Mouse (Mus musculus) limb, embryonic 11.5 days (tissue): Measurements from ENCODE around the gene Dmac2. TPM values are rescaled to one million over a fixed set of nuclear protein-coding genes. Genes with fewer than 3 reads are reported as not detected.

ENCODE experiments used
- ATAC-seq: fragments of 200-750 bp; cut with Nextera tagmentation; 2 replicates; pipeline ENCODE4 v1.8.0; 2017; ENCODE audit warnings: low read depth; ENCODE audit not compliant: insufficient number of reproducible peaks, low FRiP score, low TSS enrichment
- DNase-seq: peaks from one replicate; pipeline ENCODE4 v3.0.0-alpha.2; 2015; ENCODE audit warnings: low spot score
- H3K27ac ChIP-seq: fragments of 300-500 bp; sonication (generic); replicated peaks from 2 replicates; pipeline ENCODE4 v1.5.1; 2014; ENCODE audit warnings: low read depth, mild to moderate bottlenecking, low read length
- H3K27me3 ChIP-seq: fragments of 300-500 bp; sonication (generic); 2 replicates; pipeline ENCODE4 v1.6.1; 2014; ENCODE audit warnings: mild to moderate bottlenecking, low read length, mixed read lengths; ENCODE audit not compliant: control insufficient read depth, insufficient read depth
- H3K36me3 ChIP-seq: fragments of 300-500 bp; sonication (generic); 2 replicates; pipeline ENCODE4 v1.6.1; 2014; ENCODE audit warnings: mild to moderate bottlenecking, low read length, moderate library complexity, mixed read lengths; ENCODE audit not compliant: control insufficient read depth, insufficient read depth
- H3K4me1 ChIP-seq: fragments of 300-500 bp; sonication (generic); 2 replicates; pipeline ENCODE4 v1.6.1; 2014; ENCODE audit warnings: low read length, mixed read lengths; ENCODE audit not compliant: control insufficient read depth, insufficient read depth
- H3K4me2 ChIP-seq: fragments of 300-500 bp; sonication (generic); 2 replicates; pipeline ENCODE4 v1.6.1; 2014; ENCODE audit warnings: low read depth, mild to moderate bottlenecking, moderate library complexity; ENCODE audit not compliant: severe bottlenecking
- H3K4me3 ChIP-seq: fragments of 300-500 bp; sonication (generic); 2 replicates; pipeline ENCODE4 v1.5.1; 2014; ENCODE audit warnings: low read depth, low read length
- H3K9ac ChIP-seq: fragments of 300-500 bp; sonication (generic); 2 replicates; pipeline ENCODE4 v1.6.1; 2014; ENCODE audit warnings: mild to moderate bottlenecking, low read length
- H3K9me3 ChIP-seq: fragments of 300-500 bp; sonication (generic); 2 replicates; pipeline ENCODE4 v1.6.1; 2016; ENCODE audit warnings: low read length; ENCODE audit not compliant: control insufficient read depth
- WGBS: fragments of 180-500 bp; shearing (Covaris S2); extraction: QIAGEN DNeasy Blood & Tissue Kit; methylation state at CpG from one replicate; pipeline ENCODE4 v1.1.7; 2014; 5-methylcytosine and 5-hydroxymethylcytosine counted together
- polyA plus RNA-seq: library from polyadenylated mRNA; unstranded; fragments of >200 nt; fragmentation: Nextera tagmentation; extraction: Ambion mirVana; gene quantifications from 2 replicates; pipeline ENCODE4 v1.2.1, GENCODE M21; 2014

Gene Dmac2
- polyA plus RNA-seq, 1 experiment from 2014 or later: 36.9 TPM

DNA sequence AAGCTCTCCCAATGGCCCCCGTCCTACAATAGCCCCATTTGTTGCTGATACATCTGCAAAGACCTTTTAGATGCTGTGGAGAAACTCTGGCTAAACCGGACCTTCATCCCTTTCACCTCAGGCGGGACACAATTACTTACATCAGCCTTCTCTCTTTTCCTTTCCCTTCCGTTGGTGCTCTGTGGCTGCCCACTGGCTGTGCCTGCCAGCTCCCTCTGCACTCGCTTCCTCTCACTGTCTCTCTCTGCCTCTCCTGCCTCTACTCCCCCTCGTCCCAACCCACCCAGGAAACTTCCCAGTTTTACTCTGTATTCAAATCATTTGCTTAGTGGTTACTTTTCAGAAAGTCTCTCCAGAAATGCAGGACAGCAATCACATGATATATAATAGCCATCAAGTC is 9.2 kb upstream of the Dmac2 start:
- no peak overlapping the region for H3K4me2 ChIP-seq
- DNase-seq: no peak

DNA sequence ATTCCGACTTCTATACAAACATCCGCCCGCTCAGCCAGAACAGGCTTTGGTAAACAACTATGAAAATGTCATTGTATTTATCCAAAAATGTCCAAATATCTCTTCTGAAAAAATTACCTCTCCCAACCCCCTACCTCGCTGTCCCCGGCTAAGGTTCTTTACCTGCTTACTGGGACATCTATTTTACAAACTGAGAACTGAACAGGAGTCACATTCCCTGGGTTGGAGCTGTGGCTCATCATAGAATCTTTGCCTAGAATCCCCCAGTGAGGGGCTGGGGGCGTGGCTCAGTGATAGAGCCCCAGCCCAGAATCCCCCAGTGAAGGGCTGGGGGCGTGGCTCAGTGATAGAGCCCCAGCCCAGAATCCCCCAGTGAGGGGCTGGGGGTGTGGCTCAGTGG is 7.7 kb upstream of the Dmac2 start:
- Histone ChIP-seq H3K27me3 (no peaks in the 10 kb centered on the region), H3K4me2 (no peak overlapping the region), H3K9me3 (no peaks in the 10 kb centered on the region), H3K4me3 (no peak overlapping the region), H3K27ac (no peak overlapping the region), H3K9ac (no peak overlapping the region), H3K4me1 (no peaks in the 10 kb centered on the region), H3K36me3 (no peaks in the 10 kb centered on the region)
- DNase-seq: no peak
- WGBS: 56% methylated on average over 7 of the region's 7 CpGs
- ATAC-seq: no peak

More for the DNA sequence above, 9.2 kb upstream of the Dmac2 start:
- Histone ChIP-seq H3K27ac (no peak overlapping the region), H3K9me3 (no peaks in the 10 kb centered on the region), H3K4me1 (no peaks in the 10 kb centered on the region), H3K27me3 (no peaks in the 10 kb centered on the region), H3K9ac (no peak overlapping the region), H3K4me3 (no peak overlapping the region), H3K36me3 (no peaks in the 10 kb centered on the region)
- 45% methylated on average over 6 of the region's 6 CpGs for WGBS
- ATAC-seq: no peak

DNA sequence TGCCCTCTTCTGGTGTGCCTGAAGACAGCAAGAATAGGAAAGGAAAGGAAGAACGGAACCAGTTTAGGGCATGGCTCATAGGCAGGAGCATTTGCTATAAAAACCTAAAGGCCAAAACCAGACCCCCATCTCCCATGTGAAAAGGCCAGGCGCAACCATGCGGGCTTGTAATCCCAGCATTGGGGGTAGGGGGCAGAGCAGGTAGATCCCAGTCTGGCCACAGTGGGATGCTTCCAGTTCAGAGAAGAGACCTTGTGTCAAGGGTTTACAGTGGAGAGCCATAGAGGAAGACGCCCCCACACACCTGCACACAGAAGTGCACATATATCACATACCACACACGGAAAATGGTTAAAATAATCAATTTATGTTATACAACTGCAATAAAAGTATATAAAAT is 5.1 kb upstream of the Dmac2 start:
- no peak overlapping the region for H3K4me2 ChIP-seq
- no peak overlapping the region for H3K4me3 ChIP-seq
- no peaks in the 10 kb centered on the region for H3K9me3 ChIP-seq
- H3K27ac ChIP-seq: no peak overlapping the region
- H3K4me1 ChIP-seq: no peaks in the 10 kb centered on the region
- H3K27me3 ChIP-seq: no peaks in the 10 kb centered on the region
- H3K36me3 ChIP-seq: no peaks in the 10 kb centered on the region
- ATAC-seq (no peak), DNase-seq (no peak)
- WGBS: 91% methylated on average over 5 of the region's 5 CpGs
- no peak overlapping the region for H3K9ac ChIP-seq

DNA sequence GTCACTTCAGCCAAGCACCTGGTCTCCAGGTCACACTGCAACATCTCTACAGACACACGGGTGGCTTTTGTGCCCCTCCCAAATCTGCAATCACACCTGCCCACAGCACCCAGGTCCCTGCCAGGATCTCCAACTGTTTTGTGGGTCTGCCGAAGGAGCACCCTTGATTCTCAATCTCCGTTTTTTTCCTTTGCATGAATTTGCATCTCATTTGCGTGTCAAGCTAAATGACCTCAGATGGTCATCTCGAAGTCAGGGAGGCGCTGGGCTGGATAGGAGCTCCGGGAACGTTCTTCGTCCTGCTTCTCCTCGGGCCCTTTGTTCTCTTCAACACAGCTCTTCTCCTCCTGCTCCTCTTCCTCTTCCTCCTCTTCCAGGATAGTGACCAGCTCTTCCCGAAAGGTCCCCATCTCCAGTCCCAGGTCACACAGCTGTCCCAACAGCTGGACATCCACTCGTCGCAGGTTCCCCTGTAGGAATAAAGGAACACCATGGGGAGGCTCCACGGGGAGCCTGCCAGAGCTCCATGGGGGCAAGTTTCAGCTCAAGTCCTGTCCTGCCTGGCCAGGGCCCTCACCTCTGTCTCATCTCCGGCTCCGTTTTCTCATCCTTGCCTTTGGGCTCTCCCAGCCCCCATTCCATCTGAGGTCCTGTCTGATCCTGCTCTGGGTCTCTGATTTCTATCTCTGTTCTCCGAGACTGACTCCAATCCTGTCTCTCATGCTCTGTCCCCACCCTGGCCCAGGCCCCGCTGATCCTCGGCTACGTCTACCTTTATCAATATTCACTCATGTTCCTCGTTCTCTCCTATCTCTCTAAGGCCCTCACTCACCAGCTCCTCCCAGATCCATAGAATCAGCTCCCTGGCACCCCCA is 4.1 kb upstream of the Dmac2 start:
- no peak for DNase-seq
- no peaks in the 10 kb centered on the region for H3K9me3 ChIP-seq
- H3K36me3 ChIP-seq: no peaks in the 10 kb centered on the region
- no peaks in the 10 kb centered on the region for H3K27me3 ChIP-seq
- H3K4me2 ChIP-seq: no peak overlapping the region
- ATAC-seq: no peak
- WGBS: 74% methylated on average over 21 of the region's 21 CpGs
- 0 out of 2 replicates have a peak, but pooled peaks cover 3% of the 10 kb centered on the region for H3K4me1 ChIP-seq
- no peak overlapping the region for H3K27ac ChIP-seq
- no peak overlapping the region for H3K4me3 ChIP-seq
- H3K9ac ChIP-seq: no peak overlapping the region

DNA sequence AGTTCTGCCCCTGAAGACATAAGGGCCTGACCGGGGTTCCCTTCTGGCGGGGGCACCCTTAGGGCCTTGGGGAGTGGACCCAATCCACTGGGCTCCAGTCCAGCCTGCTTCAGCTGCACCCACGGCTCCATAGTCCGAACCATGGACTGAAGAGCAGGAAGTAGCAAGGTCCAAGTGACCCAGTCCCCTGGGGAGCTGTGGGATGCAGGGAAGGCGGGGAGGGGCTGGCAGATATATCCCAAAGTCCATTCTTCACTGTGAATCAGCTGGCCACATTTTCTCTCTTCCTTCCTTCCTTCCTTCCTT is 3.6 kb upstream of the Dmac2 start, which contains the start of gene Erich4:
Gene Erich4, minus strand, starts transcription at position 187 of the 306 bp plus-strand sequence.
- Histone ChIP-seq H3K9me3 (no peaks in the 10 kb centered on the region), H3K9ac (no peak within 1 kb of the TSS), H3K36me3 (no peaks in the 10 kb centered on the region), H3K4me3 (no peak within 1 kb of the TSS), H3K27ac (no peak within 1 kb of the TSS), H3K4me1 (0 out of 2 replicates have a peak, but pooled peaks cover 3% of the 10 kb centered on the region), H3K4me2 (no peak within 1 kb of the TSS), H3K27me3 (no peaks in the 10 kb centered on the region)
- ATAC-seq (no peak), DNase-seq (no peak)
- WGBS: 85% methylated on average over 5 of the region's 5 CpGs

DNA sequence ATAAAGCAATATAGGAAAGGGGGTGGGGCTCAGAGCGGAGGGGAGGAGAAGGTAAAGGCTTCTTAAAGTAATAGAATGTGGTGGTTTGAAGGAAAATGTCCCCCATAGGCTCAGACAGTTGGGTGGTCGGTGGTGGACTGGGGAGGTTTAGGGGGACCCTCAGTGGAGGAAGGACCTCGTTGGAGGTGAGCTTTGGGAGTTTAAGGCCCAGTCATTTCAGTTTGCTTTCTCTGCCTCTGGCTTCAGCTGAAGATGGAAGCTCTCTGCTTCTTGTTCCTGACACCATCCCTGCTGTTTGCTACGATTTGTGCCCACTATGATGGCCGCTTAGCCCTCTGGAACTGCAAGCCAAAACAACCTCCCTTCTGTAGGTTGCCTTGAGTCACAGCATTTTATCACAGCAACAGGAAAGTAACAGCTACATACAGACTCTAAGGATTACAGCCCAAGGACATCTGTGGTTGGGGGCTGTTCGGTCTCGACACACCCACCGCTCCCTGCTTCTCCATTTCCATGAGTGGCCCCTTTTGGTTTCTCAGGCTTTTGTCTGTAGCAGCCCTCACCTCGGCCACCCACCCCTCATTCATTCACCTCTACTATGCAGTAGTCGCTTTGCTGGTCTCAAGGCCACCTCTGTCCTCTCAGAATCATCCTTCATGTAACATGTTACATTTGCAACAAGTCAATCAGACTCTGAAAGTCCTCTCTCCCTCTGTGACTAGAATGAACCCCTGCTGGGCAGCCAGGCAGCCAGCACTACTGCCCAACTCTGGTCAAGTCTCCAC is 1.6 kb upstream of the Dmac2 start:
- Histone ChIP-seq H3K36me3 (0 out of 2 replicates have a peak, but pooled peaks cover 3% of the 10 kb centered on the region), H3K9ac (no peak overlapping the region), H3K4me2 (no peak overlapping the region), H3K9me3 (no peaks in the 10 kb centered on the region), H3K27me3 (no peaks in the 10 kb centered on the region), H3K4me1 (0 out of 2 replicates have a peak, but pooled peaks cover 3% of the 10 kb centered on the region), H3K4me3 (no peak overlapping the region), H3K27ac (no peak overlapping the region)
- ATAC-seq: no peak
- WGBS: 81% methylated on average over 10 of the region's 10 CpGs
- no peak for DNase-seq

DNA sequence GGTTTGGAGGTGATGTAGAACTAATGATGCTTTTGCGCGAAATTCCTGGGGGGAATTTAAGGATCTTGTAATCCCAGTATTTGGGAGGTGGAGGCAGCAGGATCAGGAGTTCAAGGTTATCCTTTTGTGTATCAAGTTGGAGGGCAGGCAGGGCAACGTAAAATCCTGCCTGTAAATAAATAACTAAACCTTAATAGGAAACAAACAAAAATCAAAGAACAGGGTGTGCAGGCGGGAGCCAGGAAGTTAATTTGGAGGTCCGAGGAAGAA is 443 bp downstream of the Dmac2 start:
- Histone ChIP-seq H3K4me2 (peak overlapping the region; percentile 50), H3K9me3 (no peaks in the 10 kb centered on the region), H3K27ac (no peak overlapping the region), H3K4me1 (0 out of 2 replicates have a peak, but pooled peaks cover 3% of the 10 kb centered on the region), H3K36me3 (0 out of 2 replicates have a peak, but pooled peaks cover 3% of the 10 kb centered on the region), H3K4me3 (peak overlapping the region; percentile 52), H3K9ac (peak overlapping the region; percentile 53), H3K27me3 (no peaks in the 10 kb centered on the region)
- 19% methylated on average over 5 of the region's 5 CpGs for WGBS
- no peak for DNase-seq
- ATAC-seq: no peak

DNA sequence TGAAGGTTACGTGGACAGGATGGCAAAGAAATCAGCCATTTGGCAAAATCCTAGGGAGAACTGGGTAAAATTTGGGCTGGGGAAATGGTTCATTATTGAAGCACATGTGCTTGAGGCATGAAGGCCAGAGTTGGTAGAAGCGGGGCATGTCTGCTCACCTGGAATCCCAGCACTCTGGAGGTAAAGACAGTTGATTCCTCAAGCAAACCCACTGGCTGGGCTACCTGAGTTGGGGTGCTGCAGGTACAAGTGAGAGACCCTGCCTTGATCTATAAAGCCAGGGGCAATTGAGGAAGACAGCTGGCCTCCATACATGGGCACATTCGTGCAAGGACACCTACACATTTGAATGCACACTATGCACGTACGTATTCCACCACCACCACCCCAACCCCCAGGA is 887 bp downstream of the Dmac2 start:
- Histone ChIP-seq H3K4me1 (0 out of 2 replicates have a peak, but pooled peaks cover 3% of the 10 kb centered on the region), H3K4me2 (peak overlapping the region; percentile 50), H3K36me3 (0 out of 2 replicates have a peak, but pooled peaks cover 3% of the 10 kb centered on the region), H3K27ac (no peak overlapping the region), H3K4me3 (peak overlapping the region; percentile 52; the same call in 1 of the 2 replicates), H3K27me3 (no peaks in the 10 kb centered on the region), H3K9me3 (no peaks in the 10 kb centered on the region), H3K9ac (no peak overlapping the region)
- no peak for DNase-seq
- 89% methylated on average over 5 of the region's 5 CpGs for WGBS
- ATAC-seq: no peak
